Mouse (Mus musculus) forebrain, embryonic 16.5 days (tissue): ENCODE results near the gene Galnt11. TPM values are rescaled to one million over a fixed set of nuclear protein-coding genes. Genes with fewer than 3 reads are reported as not detected.
"Not testable (repeated sequence)": the region's sequence is repeated elsewhere in the genome, so short reads cannot be mapped to it uniquely, and the experiment has no call there.

Source experiments
- ATAC-seq: fragments of 200-750 bp; cut with Nextera tagmentation; 2 replicates; pipeline ENCODE4 v1.8.0; 2017; ENCODE audit warnings: mild to moderate bottlenecking, moderate library complexity
- H3K27ac ChIP-seq: fragments of 300-500 bp; sonication (generic); 2 replicates; pipeline ENCODE4 v1.5.1; 2014; ENCODE audit warnings: low read length, control low read depth
- H3K27me3 ChIP-seq: fragments of 300-500 bp; sonication (generic); replicated peaks from 2 replicates; pipeline ENCODE4 v1.6.1; 2014; ENCODE audit warnings: low read length; ENCODE audit not compliant: control insufficient read depth, insufficient read depth
- H3K36me3 ChIP-seq: fragments of 300-500 bp; sonication (generic); 2 replicates; pipeline ENCODE4 v1.6.1; 2014; ENCODE audit not compliant: control insufficient read depth, insufficient read depth
- H3K4me1 ChIP-seq: fragments of 300-500 bp; sonication (generic); replicated peaks from 2 replicates; pipeline ENCODE4 v1.6.1; 2014; ENCODE audit warnings: low read length; ENCODE audit not compliant: control insufficient read depth, insufficient read depth
- H3K4me2 ChIP-seq: fragments of 300-500 bp; sonication (generic); 2 replicates; pipeline ENCODE4 v1.6.1; 2014; ENCODE audit warnings: mild to moderate bottlenecking, low read length, control low read depth
- H3K4me3 ChIP-seq: fragments of 300-500 bp; sonication (generic); replicated peaks from 2 replicates; pipeline ENCODE4 v1.5.1; 2014; ENCODE audit warnings: mild to moderate bottlenecking, low read length, control low read depth
- H3K9ac ChIP-seq: fragments of 300-500 bp; sonication (generic); replicated peaks from 2 replicates; pipeline ENCODE4 v1.6.1; 2014; ENCODE audit warnings: low read depth, low read length, control low read depth
- H3K9me3 ChIP-seq: fragments of 300-500 bp; sonication (generic); 2 replicates; pipeline ENCODE4 v1.6.1; 2016; ENCODE audit warnings: low read length; ENCODE audit not compliant: control insufficient read depth
- WGBS: fragments of 180-500 bp; shearing (Covaris S2); extraction: QIAGEN DNeasy Blood & Tissue Kit; methylation state at CpG from one replicate; pipeline ENCODE4 v1.1.7; 2014; 5-methylcytosine and 5-hydroxymethylcytosine counted together
- polyA plus RNA-seq: library from polyadenylated mRNA; unstranded; fragments of >200 nt; fragmentation: Nextera tagmentation; extraction: Ambion mirVana; gene quantifications from 2 replicates; pipeline ENCODE4 v1.2.1, GENCODE M21; 2015

Galnt11 gene
- polyA plus RNA-seq, 1 experiment from 2014 or later, result 44.1 TPM

GRCm38 (mm10) chr5:25190521-25190920 is 31.2 kb upstream of the Galnt11 start:
- H3K9ac ChIP-seq, result no peak overlapping the region
- H3K9me3 ChIP-seq, result no peaks in the 10 kb centered on the region
- no peak overlapping the region for H3K4me3 ChIP-seq
- H3K4me1 ChIP-seq, result no peaks in the 10 kb centered on the region
- no peak overlapping the region for H3K27ac ChIP-seq
- WGBS, result 76% methylated on average over 2 of the region's 2 CpGs
- no peak for ATAC-seq
- no peak overlapping the region for H3K4me2 ChIP-seq
- H3K27me3 ChIP-seq, result no peaks in the 10 kb centered on the region
- H3K36me3 ChIP-seq, result no peaks in the 10 kb centered on the region

DNA sequence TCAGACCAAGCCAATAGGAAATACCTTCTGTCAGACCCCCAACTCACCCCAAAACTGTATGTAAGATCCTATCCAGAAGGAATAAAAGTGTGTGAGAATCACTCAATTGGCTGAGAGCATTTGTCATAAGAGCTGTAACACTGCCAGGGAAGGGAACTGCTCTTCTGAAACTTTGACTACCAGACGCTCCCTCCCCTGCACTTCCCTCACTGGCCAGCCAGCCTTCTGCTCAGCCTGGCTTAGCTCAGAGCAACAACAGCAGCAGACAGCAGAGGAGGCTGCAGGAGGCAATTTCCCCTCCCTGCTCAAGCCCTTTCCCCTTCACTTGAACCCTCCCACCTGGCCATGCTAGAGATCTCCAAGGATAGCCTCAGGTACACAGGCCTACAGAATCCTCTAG is 9.8 kb upstream of the Galnt11 start:
- WGBS, result 78% methylated on average over 1 of the region's 1 CpGs
- no peak overlapping the region for H3K27ac ChIP-seq
- no peaks in the 10 kb centered on the region for H3K9me3 ChIP-seq
- H3K4me1 ChIP-seq, result no peaks in the 10 kb centered on the region
- no peak overlapping the region for H3K9ac ChIP-seq
- H3K4me2 ChIP-seq, result no peak overlapping the region
- no peak overlapping the region for H3K4me3 ChIP-seq
- ATAC-seq, result no peak
- no peaks in the 10 kb centered on the region for H3K27me3 ChIP-seq
- no peaks in the 10 kb centered on the region for H3K36me3 ChIP-seq

GRCm38 (mm10) chr5:25213216-25213615 is 8.5 kb upstream of the Galnt11 start:
- not testable (repeated sequence) for H3K9ac ChIP-seq, H3K9me3 ChIP-seq, H3K36me3 ChIP-seq, H3K4me1 ChIP-seq, H3K27ac ChIP-seq, H3K27me3 ChIP-seq, ATAC-seq, H3K4me3 ChIP-seq, H3K4me2 ChIP-seq

- no peaks in the 10 kb centered on the region for H3K4me1 ChIP-seq
- no peak overlapping the region for H3K4me3 ChIP-seq
- 85% methylated on average over 6 of the region's 6 CpGs for WGBS
- no peaks in the 10 kb centered on the region for H3K27me3 ChIP-seq
- H3K27ac ChIP-seq, result no peak overlapping the region
- no peak overlapping the region for H3K9ac ChIP-seq
- ATAC-seq, result no peak
- no peak overlapping the region for H3K4me2 ChIP-seq
- H3K9me3 ChIP-seq, result no peaks in the 10 kb centered on the region
- no peaks in the 10 kb centered on the region for H3K36me3 ChIP-seq
Measured at GRCm38 (mm10) chr5:25215006-25215405, 6.7 kb upstream of the Galnt11 start.

GRCm38 (mm10) chr5:25222752-25223702 is 1.3 kb downstream of the Galnt11 start, which contains the start of gene E130116L18Rik:
Gene E130116L18Rik, minus strand, starts transcription at chr5:25223153.
- peaks cover 9% of the 10 kb centered on the region for H3K4me1 ChIP-seq
- WGBS, result 3% methylated on average over 65 of the region's 72 CpGs

DNA sequence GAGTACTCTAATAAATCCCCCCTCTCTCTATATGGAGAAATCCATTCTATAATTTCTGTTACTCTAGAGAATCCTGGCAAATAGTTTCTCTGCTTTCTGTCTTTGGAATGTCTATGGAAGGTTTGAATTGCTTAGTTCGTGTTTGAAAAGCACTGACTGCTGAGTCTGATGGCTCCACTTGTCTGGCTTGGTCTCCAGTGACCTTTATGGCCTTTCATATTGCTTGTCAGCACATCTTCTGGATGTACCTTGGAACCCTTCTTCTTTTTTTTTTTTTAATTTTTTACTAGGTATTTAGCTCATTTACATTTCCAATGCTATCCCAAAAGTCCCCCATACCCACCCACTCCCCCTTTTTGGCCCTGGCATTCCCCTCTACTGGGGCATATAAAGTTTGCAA is 2.7 kb downstream of the Galnt11 start:
- H3K4me3 ChIP-seq, H3K9me3 ChIP-seq, ATAC-seq, H3K36me3 ChIP-seq, H3K27me3 ChIP-seq, H3K9ac ChIP-seq, H3K27ac ChIP-seq, H3K4me2 ChIP-seq, H3K4me1 ChIP-seq: not testable (repeated sequence)
- 97% methylated on average over 1 of the region's 1 CpGs for WGBS

More at GRCm38 (mm10) chr5:25222752-25223702, 1.3 kb downstream of the Galnt11 start, which contains the start of gene E130116L18Rik:
- ATAC-seq, result peak; percentile 98
- peak within 1 kb of the TSS; percentile 69 for H3K4me2 ChIP-seq
- H3K36me3 ChIP-seq, result no peaks in the 10 kb centered on the region
- H3K27ac ChIP-seq, result peak within 1 kb of the TSS; percentile 82
- H3K4me3 ChIP-seq, result peak within 1 kb of the TSS; percentile 74
- peak within 1 kb of the TSS; percentile 81 for H3K9ac ChIP-seq
- H3K9me3 ChIP-seq, result no peaks in the 10 kb centered on the region
- no peaks in the 10 kb centered on the region for H3K27me3 ChIP-seq

DNA sequence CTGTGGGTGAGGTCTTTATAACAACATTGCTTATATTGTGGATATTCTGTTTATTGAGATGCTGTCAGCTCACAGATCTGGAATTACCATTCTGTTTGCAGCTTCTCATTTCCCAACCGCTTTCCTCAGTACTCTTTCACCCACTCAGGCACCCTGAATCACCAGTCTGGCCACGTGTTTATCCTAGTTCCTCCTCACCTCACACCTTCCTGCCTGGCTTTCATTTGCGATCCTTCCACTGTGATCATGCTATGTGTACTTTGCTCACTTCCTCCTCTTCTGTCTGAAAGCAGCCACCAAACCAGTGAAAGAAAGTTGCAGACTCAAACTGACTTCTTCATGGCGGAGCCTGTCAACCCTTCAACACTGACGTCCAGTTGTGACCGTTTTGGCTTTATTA is 21.4 kb downstream of the Galnt11 start:
- ATAC-seq, result no peak
- H3K27me3 ChIP-seq, result no peaks in the 10 kb centered on the region
- no peaks in the 10 kb centered on the region; the same call in 1 of the 2 replicates for H3K36me3 ChIP-seq
- no peak overlapping the region for H3K4me3 ChIP-seq
- no peak overlapping the region for H3K9ac ChIP-seq
- WGBS, result 89% methylated on average over 6 of the region's 6 CpGs
- H3K9me3 ChIP-seq, result no peaks in the 10 kb centered on the region
- no peak overlapping the region for H3K27ac ChIP-seq
- no peaks in the 10 kb centered on the region for H3K4me1 ChIP-seq
- H3K4me2 ChIP-seq, result no peak overlapping the region

- H3K36me3 ChIP-seq, result peaks cover 9% of the 10 kb centered on the region
- no peak overlapping the region for H3K4me3 ChIP-seq
- H3K4me2 ChIP-seq, result no peak overlapping the region
- WGBS, result 93% methylated on average over 10 of the region's 10 CpGs
- no peaks in the 10 kb centered on the region for H3K27me3 ChIP-seq
- no peak overlapping the region for H3K27ac ChIP-seq
- H3K9ac ChIP-seq, result no peak overlapping the region
- no peaks in the 10 kb centered on the region for H3K9me3 ChIP-seq
- no peak for ATAC-seq
- no peaks in the 10 kb centered on the region for H3K4me1 ChIP-seq
Measured at GRCm38 (mm10) chr5:25245806-25246472, 24.2 kb downstream of the Galnt11 start.

- Histone ChIP-seq H3K27ac (no peak overlapping the region), H3K9ac (no peak overlapping the region), H3K9me3 (no peaks in the 10 kb centered on the region), H3K4me2 (no peak overlapping the region), H3K4me1 (no peaks in the 10 kb centered on the region), H3K4me3 (no peak overlapping the region), H3K36me3 (peaks cover 9% of the 10 kb centered on the region), H3K27me3 (no peaks in the 10 kb centered on the region)
- 74% methylated on average over 1 of the region's 1 CpGs for WGBS
- ATAC-seq, result no peak
Measured at GRCm38 (mm10) chr5:25246473-25246865, 24.8 kb downstream of the Galnt11 start.
